Mouse (Mus musculus) ZHBTc4 (cell line): Measurements from ENCODE around the gene Jmjd6.
"Not testable (repeated sequence)": the region's sequence is repeated elsewhere in the genome, so short reads cannot be mapped to it uniquely, and the experiment has no call there.

ENCODE experiments used
- DNase-seq: peaks from one replicate; pipeline ENCODE4 v3.0.0-alpha.2; 2011; ENCODE audit warnings: low read depth, low spot score

Gene Jmjd6

GRCm38 (mm10) chr11:116823885-116824284 is 19.4 kb downstream of the Jmjd6 start:
- DNase-seq, result not testable (repeated sequence)

GRCm38 (mm10) chr11:116823255-116823654 is 20.0 kb downstream of the Jmjd6 start:
- DNase-seq, result no peak

- no peak for DNase-seq
These were observed 20.6 kb downstream of the Jmjd6 start for GRCm38 (mm10) chr11:116822626-116823025.

DNA sequence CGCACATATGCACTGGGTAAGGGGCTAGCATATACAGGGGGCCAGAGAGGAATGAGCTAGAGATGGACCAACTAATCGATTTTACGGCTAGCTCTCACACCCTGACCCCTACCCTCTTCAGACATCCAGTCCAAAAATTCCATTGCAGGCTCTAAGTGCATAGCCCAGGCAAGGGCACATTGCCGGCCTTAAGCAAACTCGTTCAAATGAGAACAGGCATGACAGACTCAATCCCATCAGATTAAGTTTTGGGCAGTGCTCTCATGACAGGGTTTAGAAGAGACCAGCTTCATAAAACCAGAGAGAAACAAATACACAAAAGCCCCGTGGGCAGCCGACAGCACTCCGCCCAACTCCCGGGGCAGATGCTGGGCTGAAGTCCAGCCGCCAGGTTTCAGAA is 21.0 kb downstream of the Jmjd6 start:
- DNase-seq, result no peak

DNA sequence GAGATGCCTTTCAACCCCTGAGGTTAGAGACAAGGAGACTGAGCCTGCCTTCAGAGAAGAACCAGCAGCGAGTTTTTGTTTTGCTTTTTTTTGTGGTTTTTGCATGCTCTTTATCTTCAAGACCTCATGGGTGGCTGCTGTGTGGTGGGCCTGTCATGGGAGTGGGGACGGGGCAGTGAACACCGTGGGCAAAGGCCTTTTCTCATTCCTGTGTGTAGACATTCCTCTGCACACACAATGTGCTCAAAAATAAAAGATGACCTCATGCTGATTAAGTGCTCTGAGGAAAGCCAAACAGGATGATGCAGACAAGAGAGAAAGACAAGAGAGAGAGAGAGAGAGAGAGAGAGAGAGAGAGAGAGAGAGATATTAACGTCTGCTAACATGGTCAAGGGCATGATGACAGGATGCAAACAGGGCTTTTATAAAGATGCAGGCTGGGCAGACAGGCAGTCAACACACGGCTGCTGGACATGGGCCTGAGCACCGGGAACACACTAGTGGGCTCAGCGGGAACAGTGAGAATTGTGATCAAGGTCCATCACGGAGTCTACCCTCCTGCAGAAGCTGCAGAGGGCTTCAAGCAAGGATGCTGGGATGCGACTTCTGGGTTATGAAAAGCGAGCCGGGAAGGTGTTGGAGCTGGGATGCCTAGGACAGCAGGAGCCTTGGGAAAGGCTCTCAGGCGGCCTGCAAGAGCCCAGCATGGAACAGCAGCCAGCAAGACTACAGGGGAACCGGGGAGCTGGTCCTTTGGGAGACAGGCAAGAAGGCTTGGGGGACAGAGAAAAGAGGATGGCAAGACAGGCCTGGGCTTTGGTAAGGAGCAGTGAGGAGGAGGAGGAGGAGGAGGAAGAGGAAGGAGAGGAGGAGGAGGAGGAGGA is 21.9 kb downstream of the Jmjd6 start:
- no peak for DNase-seq

GRCm38 (mm10) chr11:116819932-116820593 is 23.2 kb downstream of the Jmjd6 start:
- no peak for DNase-seq

- DNase-seq, result no peak
These were observed 24.5 kb downstream of the Jmjd6 start for GRCm38 (mm10) chr11:116818722-116819121.

DNA sequence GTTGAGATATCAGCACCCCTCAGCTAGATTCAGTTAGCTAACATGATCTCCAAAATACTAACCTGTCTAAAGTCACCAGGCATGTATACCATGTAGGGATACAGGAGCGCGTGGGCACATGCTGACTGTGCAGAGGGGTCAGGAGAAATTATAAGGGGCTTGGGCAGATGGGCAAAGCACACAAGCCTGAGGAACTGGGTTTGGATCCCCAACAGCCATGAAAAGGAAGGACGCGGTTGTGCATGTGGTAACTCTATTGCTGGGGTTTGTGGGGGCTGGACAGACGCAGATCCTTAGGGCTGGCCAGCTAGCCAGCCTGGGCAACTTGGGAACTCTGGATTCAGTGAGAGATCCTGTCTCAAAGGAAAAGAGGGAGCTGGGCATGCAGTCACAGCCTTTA is 25.7 kb downstream of the Jmjd6 start:
- no peak for DNase-seq

GRCm38 (mm10) chr11:116816769-116817168 is 26.5 kb downstream of the Jmjd6 start:
- DNase-seq, result no peak

DNA sequence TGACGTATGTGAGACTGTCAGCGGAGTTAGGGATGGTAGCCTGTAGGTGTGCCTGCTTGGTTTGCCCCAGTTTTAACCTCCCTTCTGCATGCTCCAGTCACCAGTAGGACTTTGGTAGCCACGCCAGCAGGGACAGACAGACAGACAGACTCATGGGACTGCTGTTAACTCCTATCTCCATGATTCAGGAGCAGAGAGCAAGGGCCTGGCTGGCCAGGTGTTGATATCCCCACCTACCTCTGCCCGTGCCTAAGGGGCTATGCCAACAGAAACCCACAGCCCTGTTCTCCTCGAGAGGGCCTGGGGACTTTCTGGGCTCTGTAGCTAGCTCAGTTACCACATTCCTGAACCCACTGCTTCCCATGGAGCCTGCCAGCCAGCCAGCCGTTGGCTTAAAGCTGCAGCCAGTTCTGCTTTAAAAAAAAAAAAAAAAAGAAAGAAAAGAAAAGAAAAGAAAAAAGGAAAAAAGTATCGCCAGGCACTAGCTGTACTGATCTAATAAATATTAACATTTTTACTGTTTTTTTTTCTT is 28.3 kb downstream of the Jmjd6 start:
- DNase-seq, result no peak

- no peak for DNase-seq
These were observed 29.0 kb downstream of the Jmjd6 start for GRCm38 (mm10) chr11:116814076-116814883.

DNA sequence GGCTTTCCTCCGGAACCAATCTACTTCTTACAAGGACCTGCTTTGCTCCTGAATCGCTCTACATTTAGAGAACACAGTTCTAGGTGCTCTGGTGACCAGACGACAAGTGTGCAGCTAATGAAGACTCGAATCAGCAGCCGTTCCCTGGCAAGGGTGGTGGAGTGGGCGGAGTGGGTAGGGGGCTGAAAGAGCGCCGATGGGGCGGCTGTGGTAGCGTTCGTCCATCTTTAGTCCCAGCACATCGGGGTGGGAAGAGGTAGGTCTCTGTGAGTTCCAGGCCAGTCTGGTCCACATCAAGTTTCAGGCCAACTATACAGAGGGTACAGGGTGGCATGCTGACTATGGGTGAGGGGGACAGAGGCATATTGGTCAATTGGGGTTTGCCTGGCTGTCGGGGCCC is 29.6 kb downstream of the Jmjd6 start:
- DNase-seq, result no peak

DNA sequence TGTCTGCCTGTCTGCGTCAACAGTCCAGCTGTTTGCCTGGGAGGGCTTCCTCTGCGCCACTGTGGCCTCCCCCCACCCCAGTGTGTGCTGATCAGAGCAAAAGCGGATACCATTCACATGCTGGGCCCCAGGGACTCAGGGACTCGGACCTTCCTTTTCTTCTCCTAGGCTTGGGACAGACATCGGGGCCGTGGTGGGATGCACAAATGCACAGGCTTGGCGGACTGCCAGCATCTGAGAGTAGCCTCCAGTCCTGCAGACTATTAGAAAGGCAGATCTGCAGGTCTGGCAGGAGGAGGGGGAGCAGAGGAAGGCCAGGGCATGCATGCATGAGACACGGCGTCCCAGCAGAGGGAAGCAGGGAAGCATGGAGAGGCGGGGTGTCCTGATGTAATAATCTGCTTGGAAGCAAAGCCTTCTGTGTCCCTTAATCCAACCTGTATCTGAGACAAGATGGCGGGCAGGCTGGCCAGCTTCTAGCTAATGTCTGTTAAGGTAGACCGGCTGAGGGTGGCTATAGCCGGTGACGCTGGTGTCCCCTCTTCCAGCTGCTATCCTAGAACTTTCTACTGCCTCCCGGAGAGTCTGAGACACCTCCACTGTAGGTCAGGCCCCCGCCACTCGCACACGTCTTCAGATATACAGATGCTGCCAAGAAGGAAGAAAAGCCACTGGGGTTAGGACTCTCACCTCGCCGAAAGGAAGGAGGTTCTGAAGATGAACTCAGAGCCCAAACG is 30.3 kb downstream of the Jmjd6 start:
- DNase-seq, result no peak

DNA sequence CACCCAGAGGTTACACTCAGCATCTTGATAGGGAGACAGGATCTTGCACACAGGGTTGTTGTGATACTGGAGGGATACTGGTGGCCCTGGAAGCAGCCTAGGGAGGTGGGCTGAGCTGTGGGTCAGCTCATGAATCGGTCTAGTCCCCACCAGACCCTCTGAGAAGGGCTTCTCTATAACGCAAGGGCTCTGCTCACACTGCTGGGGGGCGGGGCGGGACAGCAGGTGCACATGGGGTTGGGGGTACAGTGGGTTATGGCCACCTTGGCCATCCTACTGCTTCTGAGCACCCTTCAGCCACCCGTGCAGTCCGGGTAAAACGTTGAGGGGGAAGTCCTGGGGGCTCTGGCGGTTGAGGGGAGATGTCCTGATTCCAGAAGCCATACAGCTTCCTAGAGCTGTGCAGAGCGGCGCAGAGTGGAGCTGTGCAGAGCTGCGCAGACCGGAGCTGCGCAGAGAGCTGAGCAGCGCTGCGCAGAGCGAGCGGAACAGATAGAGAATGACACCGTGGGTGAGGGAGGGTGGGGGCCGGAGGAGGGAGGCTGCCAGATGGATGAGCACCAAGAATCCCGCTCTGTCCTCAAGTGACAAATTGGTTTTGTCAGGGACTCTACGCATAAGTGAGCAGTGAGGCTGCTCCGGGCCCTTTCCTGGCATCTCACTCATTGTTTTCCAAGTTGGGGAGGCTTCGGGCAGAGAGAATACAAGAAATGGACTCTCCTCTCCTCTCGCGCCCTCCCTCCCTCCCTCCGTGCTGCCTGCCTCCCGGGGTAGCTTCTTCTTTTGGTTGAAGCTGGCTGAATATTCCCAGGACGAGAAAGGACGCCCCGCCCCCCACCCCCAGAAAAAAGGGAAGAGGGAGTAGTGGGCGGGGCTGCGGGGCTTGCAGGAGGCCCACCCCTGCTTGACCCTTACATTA is 32.0 kb downstream of the Jmjd6 start:
- peak; percentile 82 for DNase-seq

DNA sequence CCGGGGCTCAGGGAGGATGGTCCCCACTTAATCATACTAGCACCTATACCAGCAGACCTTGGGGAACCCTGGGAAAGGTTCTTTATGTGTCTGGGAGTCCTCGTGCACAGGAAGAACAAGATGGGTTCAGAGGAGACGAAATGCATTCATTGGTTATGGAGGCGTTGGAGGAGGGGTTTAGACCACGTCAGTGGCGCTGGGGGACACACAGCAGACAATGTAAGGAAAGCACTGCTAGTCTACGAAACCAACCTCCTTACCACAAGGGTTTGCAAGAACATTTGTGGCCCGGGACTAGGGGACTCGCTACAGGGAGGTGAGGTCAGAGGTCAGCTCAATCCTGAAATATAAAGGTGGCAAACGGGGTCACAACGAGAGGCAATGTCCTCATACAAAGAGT is 32.7 kb downstream of the Jmjd6 start:
- no peak for DNase-seq

DNA sequence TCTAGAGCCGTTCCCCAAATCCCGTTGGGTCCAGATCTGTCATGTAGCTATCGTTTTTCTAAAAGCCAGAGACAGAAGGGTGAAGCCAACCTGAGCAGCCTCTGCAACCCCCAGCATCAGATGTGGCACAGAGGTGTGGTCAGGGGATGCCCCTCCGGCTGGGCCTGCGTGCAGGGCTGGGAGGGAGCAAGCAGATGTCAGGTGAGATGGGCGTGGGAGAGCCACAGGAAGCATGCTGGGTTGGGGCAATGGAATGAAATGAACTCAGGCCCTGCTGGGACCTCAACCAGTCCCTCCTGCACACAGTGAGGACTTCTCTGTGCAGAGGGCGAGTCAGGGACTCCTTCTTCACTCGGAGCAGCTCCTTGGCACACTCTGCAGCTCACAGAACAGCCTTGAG is 33.7 kb downstream of the Jmjd6 start:
- DNase-seq, result no peak

DNA sequence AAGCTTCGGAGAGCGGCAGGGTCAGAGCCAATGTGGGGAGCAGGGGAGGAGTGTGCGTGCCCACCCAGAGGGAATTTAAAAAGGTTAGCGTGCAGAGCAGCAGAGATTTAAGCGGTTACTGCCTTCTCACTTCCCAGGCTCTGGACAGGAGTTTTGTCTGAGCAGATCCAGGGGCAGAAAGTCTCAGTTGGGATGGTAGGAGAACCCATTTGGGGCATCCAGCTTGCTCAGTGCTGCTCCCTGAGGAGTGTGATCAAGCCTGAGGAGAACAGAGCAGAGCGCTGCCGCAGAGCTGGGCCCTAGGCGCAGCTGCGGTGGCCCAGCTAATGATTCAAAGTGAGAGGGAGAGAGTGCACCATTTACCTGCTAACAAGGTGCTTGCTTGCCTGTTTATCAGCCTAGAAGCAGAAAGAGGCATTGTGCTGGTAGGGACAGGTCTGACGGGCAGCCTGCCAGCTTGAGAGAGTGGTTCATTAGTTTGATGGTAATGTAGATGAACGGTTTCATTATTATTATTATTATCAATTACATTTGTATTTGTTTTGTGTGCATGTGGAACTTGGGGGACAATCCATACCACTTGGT is 34.3 kb downstream of the Jmjd6 start:
- no peak for DNase-seq

DNA sequence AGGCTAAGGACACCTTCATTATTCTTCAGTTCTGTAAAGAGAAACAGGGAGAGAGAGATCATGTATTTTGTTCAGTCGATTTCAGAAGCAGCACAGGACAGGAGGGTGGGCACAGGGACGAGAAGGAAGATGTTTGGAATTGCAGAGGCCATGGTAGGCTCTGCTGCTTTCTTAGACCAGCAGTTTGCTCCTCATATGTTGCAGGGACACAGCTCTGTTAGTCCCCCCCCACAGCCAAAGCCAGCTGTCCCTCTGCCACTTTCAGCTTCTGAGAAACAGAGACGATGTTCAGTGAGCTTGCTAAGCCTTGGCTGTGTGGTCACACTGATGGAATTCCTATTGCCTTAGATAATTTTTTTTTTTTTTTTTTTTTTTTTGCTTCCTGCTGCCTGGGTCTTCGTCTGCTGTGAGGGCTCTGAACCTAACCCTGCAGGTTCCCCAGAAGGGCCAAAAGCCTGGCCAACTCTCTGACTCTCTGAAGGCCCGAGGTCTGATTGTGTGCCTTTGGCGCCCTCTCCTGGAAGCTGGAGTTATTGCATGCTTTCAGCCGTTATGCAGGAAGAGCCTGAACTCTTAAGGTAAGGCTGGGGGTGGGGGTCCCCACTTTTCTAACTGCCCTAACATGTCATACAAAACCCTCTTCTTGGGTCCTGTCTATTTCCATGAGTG is 35.2 kb downstream of the Jmjd6 start:
- peak; percentile 82 for DNase-seq

- no peak for DNase-seq
These were observed 35.7 kb downstream of the Jmjd6 start for GRCm38 (mm10) chr11:116807526-116807925.
